Mouse (Mus musculus) adrenal gland, adult 8-10 months (tissue): ENCODE data around the gene Bok. TPM values are rescaled to one million over a fixed set of nuclear protein-coding genes. Genes with fewer than 3 reads are reported as not detected.

Experiments used
- total RNA-seq, 4 experiments: library from RNA; stranded (reverse); gene quantifications; 2 replicates each; pipeline ENCODE4 v1.2.4; 2022

The Bok gene
- total RNA-seq, 4 experiments from 2014 or later = 9.1 to 13.5 (median 11.1) TPM

Other genes with a start within 250 kb of the Bok start
- 100 to 1,000 TPM; 299 to 422 (median 334) TPM for gene Hdlbp, start 206.8 kb upstream of the Bok start, total RNA-seq
- 10 to 100 TPM; 17.1 to 26.1 (median 24.0) TPM for gene Farp2, start 173.6 kb upstream of the Bok start, total RNA-seq
- 100 to 1,000 TPM; 135 to 201 (median 170) TPM for gene Stk25, start 27.0 kb upstream of the Bok start, total RNA-seq
- 100 to 1,000 TPM in 2 of 4 experiments, 10 to 100 TPM in 2; 80.6 to 135 (median 109) TPM for gene Atg4b, start 65.8 kb downstream of the Bok start, total RNA-seq
- 10 to 100 TPM; 45.0 to 54.2 (median 51.8) TPM for gene Thap4, start 69.2 kb downstream of the Bok start, total RNA-seq
- gene Dtymk, start 116.3 kb downstream of the Bok start, total RNA-seq = 10 to 100 TPM; 60.0 to 89.7 (median 75.5) TPM
- 10 to 100 TPM; 16.6 to 21.9 (median 20.8) TPM for gene Ing5, start 118.3 kb downstream of the Bok start, total RNA-seq
- gene D2hgdh, start 139.2 kb downstream of the Bok start, total RNA-seq = 10 to 100 TPM; 66.1 to 75.9 (median 74.2) TPM
- under 1 TPM in 1 of 4 experiments, not detected in 3; 0.44 TPM for gene Gal3st2, start 175.6 kb downstream of the Bok start, total RNA-seq
- gene Gal3st2b, start 232.7 kb downstream of the Bok start, total RNA-seq = under 1 TPM in 3 of 4 experiments, not detected in 1; 0.20 to 0.45 (median 0.30) TPM